Mouse (Mus musculus) heart, postnatal 36 days (tissue): ENCODE data around the gene Iqck. TPM values are rescaled to one million over a fixed set of nuclear protein-coding genes. Genes with fewer than 3 reads are reported as not detected.
A peak's percentile ranks its signal among the peaks of the same experiment; 100 is the strongest.

Experiments
- DNase-seq, 2 experiments: peaks; one replicate each; pipeline ENCODE4 v3.0.0; 2021 to 2022
- intact Hi-C: fragments of 180-260 bp; cut with DNase I; formaldehyde crosslinking; loops from one replicate; pipeline ENCODE4 v1.15.1; 2025
- total RNA-seq, 2 experiments: library from RNA; stranded (reverse); gene quantifications; 2 replicates each; pipeline ENCODE4 v1.2.3; 2021

Gene Iqck
- total RNA-seq, 2 experiments from 2014 or later = 0.33 to 0.35 TPM

- intact Hi-C loops = no loop called here
- DNase-seq = no peak
These were observed 82.2 kb downstream of the Iqck start for GRCm38 (mm10) chr7:118937469-118938387.

GRCm38 (mm10) chr7:118942297-118942696 lies 86.7 kb downstream of the Iqck start:
- no peak for DNase-seq
- intact Hi-C loops = no loop called here

DNA sequence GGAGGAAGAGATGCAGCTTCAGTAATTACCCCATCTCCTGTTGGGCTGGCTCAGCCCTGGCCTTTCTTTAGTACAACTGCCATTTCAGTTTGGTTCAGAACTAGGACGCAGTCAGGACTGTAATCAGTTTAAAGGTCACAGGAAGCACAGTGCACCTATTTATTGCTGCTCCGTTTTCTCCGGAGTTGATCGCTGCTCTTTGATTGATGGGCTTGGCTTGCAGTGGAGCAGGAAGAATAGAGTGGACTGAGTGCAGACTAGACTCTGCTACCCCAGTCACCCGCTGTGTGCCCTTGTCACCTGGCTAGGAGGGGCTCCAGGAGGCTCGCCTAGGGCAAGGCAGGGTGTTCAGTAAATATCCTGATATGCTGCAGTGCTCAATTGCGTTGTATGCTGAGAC lies 87.6 kb downstream of the Iqck start:
- DNase-seq = no peak
- intact Hi-C loops = no loop called here

- intact Hi-C loops = no loop called here
- no peak for DNase-seq
These were observed 89.3 kb downstream of the Iqck start for GRCm38 (mm10) chr7:118944884-118945283.

DNA sequence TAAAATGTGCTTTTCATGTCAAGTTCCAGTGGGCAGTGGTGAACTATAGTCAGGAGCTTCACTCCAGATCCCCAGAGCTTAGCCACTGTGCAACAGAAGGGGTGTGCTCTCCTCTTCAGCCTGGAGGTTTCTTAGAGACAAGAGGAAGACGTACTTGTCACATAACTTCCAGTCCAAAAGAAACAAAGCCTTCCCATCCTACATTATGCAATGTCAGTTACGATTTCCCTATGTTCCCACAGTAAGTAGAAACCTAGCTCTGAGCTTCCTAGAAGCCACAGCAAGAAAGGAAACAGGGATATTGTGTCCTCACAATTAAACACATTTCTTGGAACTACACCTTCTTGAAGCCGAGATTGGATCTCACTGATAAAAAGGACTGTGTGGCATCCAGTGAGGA lies 91.7 kb downstream of the Iqck start:
- no peak for DNase-seq
- intact Hi-C loops = no loop called here

DNA sequence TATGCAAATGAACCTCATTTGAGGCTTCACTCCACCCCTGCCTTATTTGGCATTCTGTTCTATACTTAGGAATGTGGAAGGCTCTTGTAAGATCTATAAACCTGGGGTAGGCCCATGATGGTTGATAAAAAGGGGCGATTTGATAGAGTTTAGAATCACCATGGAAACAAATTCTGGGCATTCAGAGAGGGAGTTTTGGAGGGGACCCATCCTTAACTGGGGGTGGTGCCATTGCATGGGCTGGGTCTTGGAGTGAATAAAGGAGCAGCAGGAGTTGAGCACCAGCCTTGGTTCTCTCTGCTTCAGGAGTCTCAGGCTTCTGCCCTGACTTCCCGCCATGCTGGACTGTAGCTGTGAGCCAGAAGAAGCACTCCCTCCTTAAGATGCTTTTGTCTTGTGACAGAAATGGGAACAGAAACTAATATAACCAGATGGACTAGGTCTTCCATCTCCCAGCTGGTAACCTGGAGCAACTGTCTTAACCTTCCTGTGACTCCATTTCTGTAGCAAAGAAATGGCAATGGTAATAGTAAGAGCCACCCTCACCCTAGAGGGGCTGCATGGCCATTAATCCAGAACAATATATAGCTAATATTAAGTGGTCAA lies 93.2 kb downstream of the Iqck start:
- no peak for DNase-seq
- intact Hi-C loops = no loop called here

- intact Hi-C loops = no loop called here
- no peak for DNase-seq
These were observed 94.2 kb downstream of the Iqck start for GRCm38 (mm10) chr7:118949749-118950148.

GRCm38 (mm10) chr7:118953626-118954282 lies 98.2 kb downstream of the Iqck start:
- no peak for DNase-seq

DNA sequence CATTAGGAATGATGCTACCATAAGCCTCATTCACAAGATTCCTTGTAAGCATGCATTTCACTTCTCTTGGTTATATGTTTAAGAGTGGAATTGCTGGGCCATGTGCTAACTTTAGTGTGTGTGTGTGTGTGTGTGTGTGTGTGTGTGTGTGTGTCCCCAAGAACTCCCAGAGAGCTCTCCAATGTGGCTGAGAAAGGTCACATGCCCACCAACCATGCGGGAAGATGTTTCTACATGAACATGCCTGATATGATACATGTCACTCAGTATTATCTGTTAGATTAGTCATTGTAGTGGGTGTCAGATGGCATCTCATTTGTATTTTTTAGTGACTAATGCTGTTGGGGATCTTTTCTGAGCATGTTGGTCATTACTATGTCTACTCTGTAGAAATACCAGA lies 99.4 kb downstream of the Iqck start:
- intact Hi-C loops = no loop called here

More at GRCm38 (mm10) chr7:118953626-118954282, 98.2 kb downstream of the Iqck start:
- intact Hi-C loops = no loop called here

DNA sequence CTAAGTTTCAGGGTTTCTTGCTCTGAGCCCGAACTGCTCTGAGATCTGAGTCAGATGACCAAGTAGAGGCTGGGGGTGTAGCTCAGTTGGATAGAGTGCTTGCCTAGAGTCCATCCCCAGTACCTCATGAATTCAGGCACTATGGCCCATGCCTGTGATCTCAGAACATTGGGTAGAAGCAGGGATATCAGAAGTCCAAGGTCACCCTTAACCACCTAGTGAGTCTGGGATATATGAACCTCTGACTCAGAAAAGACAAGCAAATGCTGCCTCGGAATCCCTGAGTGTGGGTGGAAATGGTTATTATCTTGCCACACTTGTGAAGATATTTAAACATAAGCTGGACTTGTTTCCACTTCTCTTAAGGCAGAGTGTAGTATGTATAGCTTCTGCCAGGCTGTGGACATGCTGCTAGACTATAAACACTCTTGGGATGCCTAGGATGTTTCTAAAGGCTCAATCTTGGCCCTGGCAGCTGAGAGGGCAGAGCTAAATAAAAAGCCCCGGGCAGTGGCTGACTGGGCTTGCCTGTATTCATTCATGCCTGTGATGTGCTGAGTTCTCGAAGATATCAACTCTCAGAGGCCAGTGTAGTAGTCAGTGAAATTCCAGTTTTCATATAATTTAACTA lies 101.2 kb downstream of the Iqck start:
- no peak for DNase-seq
- intact Hi-C loops = no loop called here

More for the DNA sequence above, 99.4 kb downstream of the Iqck start:
- DNase-seq = no peak

DNA sequence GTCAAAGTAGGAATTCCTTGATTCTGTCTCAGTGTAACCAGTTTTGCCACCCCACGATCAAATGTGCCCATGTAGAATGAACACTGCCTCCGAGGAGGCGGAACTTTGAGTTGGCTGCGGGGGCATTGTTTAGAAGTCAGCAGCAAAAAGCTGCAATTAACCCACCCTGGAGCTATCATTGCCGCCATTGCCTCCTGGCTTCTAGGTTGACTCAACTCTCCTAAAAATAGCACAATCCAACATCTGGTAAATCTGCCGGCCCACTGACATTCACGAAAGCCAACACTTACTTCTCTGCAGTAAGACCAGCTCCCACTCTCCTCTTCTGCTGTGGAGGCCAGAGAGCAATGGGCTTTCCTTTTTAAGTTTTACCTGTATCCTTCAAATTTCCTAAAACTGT lies 103.7 kb downstream of the Iqck start:
- intact Hi-C loops = no loop called here
- DNase-seq = no peak

DNA sequence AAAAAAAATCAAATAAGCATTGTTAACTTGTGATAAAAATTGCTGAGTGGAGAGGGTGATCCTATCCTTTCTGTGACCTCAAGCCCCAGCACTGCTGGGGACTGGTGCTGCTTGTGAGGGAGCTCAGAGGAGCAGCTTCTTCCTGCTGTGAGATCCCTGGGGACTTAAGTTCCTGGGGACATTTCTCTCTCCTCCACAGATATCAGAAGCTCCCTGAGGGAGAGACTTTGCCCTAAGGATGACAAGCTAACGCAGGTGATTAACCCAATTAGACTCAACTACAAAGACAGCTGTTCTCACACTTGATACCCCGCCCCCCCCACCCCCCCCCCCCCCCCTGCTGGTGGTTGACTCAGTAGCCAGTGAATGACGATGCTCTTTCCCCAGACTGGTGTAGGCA lies 109.2 kb downstream of the Iqck start:
- DNase-seq = no peak
- intact Hi-C loops = no loop called here

- no peak for DNase-seq
- intact Hi-C loops = no loop called here
These were observed 109.6 kb downstream of the Iqck start for GRCm38 (mm10) chr7:118965198-118965597.

- DNase-seq = no peak
- intact Hi-C loops = no loop called here
These were observed 113.3 kb downstream of the Iqck start for GRCm38 (mm10) chr7:118968870-118969269.

GRCm38 (mm10) chr7:118971499-118971898 lies 115.9 kb downstream of the Iqck start:
- intact Hi-C loops = no loop called here
- no peak for DNase-seq

DNA sequence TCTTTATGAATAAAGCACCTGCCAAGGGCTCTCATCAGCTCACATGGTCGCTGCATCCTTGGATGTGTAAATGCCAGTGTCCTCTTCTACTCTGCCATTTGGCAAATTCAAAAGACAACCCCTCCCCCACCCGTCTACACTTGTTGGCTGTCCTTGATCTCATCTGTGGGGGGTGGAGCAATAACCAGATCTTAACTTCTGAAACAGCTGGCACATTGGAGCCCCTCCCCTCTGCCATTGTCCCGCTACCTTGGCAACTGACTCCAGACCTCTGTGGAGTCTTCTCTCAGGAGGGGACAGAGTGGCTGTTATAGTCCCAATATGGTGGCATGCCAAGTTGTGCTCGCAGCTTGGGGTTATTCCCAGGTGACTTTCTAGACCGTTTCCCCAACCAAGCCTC lies 116.8 kb downstream of the Iqck start:
- DNase-seq = no peak
- intact Hi-C loops = no loop called here

DNA sequence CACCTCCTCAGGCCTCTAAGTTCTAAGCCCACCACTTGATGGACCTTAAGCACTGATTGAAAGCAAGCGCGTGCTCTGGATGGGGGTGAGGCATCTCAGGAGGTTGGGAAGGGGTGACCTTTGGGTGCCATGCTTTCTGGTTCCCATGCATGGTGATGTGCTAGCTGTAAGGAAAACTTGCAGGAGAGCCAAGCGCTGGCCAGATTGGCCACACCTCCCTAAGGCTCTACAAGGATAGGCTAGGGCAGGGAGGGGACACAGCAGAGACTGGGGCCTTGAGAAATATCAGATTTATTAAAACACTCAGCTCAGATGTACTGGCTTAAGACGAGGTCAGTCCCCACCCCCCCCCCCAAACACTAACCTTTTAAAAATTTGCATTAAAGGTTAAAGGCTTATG lies 117.8 kb downstream of the Iqck start:
- DNase-seq = no peak
- intact Hi-C loops = no loop called here

GRCm38 (mm10) chr7:118975837-118976236 lies 120.3 kb downstream of the Iqck start:
- DNase-seq = no peak
- intact Hi-C loops = loop anchor here (2.0 kb wide), 1 partner anchor 19 kb away; the partner anchor contains the start of gene Gprc5b

DNA sequence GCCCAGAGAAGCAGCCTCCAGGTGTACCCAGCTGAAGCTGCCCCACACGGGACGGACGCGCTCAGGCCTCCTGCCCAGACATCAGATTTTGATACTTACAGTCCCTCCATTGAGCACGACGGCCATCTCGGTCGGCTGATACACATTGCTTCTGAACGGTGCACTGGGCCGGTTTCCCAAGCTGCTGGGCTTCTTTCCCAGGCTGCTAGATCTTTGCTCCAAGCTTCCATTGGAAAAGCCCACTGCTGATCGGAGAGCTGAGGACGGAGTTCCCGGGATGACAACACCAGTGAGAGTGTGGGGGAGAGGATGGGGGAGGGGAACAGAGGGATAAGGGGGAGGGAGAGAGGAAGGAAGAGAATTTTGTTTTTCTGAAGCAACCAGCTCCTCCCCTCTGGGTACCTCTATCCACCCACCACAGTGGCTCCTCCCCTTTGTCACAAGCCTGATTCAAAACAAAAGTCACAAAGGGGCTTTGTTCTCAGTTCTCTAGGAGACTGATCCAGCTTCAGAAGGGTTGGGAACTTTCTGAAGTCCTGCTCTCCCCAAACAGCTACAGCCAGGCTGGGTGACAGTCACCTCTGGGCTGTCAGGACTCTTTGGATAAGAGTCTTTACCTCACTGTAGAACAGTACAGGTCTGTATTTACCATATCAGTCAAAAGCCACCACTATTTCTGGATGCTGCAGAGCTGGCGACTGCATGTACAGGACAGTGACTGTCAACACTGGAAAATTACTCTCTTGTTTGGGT lies 121.0 kb downstream of the Iqck start:
- intact Hi-C loops = loop anchor here (2.0 kb wide), 1 partner anchor 18 kb away; the partner anchor contains the start of gene Gprc5b
- peak; percentile 69 to 79 for DNase-seq

DNA sequence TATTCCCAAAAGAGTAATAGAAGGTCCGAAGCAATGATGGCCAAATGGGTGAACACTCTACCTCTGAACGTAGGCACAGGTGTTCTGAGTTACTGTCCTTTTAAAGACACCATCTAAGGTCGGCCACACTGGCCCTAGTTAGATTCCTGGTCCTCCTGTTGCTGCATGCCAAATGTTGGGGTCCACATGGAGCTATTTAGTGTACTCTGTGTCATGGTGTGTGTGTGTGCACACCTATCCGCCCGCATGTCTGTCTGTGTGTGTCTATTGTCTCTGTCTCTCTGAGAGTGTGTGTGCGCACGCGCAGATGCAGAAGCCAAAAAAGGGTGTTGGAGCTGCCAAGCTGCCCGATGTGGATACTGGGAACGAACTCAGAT lies 121.6 kb downstream of the Iqck start:
- no peak for DNase-seq
- intact Hi-C loops = loop anchor here (2.0 kb wide), 1 partner anchor 18 kb away; the partner anchor contains the start of gene Gprc5b
